Mouse (Mus musculus): Measurements from ENCODE around the gene Slc25a17. TPM values are rescaled to one million over a fixed set of nuclear protein-coding genes. Genes with fewer than 3 reads are reported as not detected.

Gene Slc25a17
- polyA plus RNA-seq (2017; shearing (Covaris generic)), result 50.6 TPM

DNA sequence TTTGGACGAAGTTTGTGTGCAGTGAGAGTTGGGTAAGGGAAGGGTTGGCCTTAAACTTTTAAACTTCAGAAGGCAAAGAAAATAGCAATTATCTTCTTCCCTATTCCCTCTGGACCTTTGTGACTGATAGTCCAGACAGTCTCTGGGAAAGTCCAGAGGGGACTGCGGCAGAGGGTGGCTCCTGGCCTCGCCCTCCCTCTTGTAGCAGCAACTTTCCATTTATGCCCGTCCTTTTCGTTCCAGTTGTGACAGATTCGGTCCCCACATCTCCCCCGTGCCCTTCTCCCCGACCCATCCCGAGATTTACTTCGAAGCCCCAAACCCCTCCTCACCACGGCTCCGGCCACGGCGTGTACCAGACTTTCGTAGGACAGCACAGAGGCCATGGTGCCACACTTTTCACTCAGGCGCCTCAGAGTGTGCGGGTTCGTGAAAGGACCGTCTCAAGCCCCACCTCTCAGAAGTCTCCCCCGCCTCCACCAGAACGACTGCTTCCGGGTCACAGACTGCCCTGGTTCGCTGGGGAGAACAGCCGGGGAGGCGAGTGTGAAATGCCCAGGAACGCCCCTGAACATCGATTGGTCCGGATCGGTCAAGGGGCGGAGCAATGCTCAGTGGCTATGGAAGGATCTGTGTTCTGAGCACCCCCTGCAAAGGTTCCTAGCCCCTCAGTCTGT lies at the start of gene Slc25a17:
TSS of gene Slc25a17 (minus strand) at position 468 of the 677 bp plus-strand sequence.

GRCm38 (mm10) chr15:81408199-81408598 lies 47.6 kb upstream of the Slc25a17 start, which contains the start of gene Dnajb7:
Gene Dnajb7 (minus strand): TSS chr15:81408299.

GRCm38 (mm10) chr15:81399638-81400315 lies 39.2 kb upstream of the Slc25a17 start, which contains the start of the genes St13 and Xpnpep3:
Gene St13 (minus strand): TSS chr15:81400077.
Gene Xpnpep3 (plus strand): TSS chr15:81400138.

Other genes starting within 250 kb of the Slc25a17 start
- 58.7 TPM for gene Mrtfa, start 170.1 kb downstream of the Slc25a17 start, polyA plus RNA-seq (2017; shearing (Covaris generic))
- gene Mchr1, start 125.3 kb downstream of the Slc25a17 start, polyA plus RNA-seq (2017; shearing (Covaris generic)), result not detected
- gene St13, start 39.3 kb upstream of the Slc25a17 start, polyA plus RNA-seq (2017; shearing (Covaris generic)), result 89.3 TPM
- gene Xpnpep3, start 39.3 kb upstream of the Slc25a17 start, polyA plus RNA-seq (2017; shearing (Covaris generic)), result 5.9 TPM
- 1.6 TPM for gene Dnajb7, start 47.5 kb upstream of the Slc25a17 start, polyA plus RNA-seq (2017; shearing (Covaris generic))
- 271 TPM for gene Rbx1, start 105.5 kb upstream of the Slc25a17 start, polyA plus RNA-seq (2017; shearing (Covaris generic))
- gene Ep300, start 224.5 kb upstream of the Slc25a17 start, polyA plus RNA-seq (2017; shearing (Covaris generic)), result 34.3 TPM